Mouse (Mus musculus) E14TG2a.4 (cell line): ENCODE measurements around the gene Tanc2.

Experiments used
- H3K27me3 ChIP-seq: 2 replicates; pipeline ENCODE4 v1.6.1; 2014; ENCODE audit warnings: low read length, control low read depth; ENCODE audit not compliant: insufficient read depth
- H3K36me3 ChIP-seq: 2 replicates; pipeline ENCODE4 v1.6.1; 2014; ENCODE audit warnings: low read length, control low read depth; ENCODE audit not compliant: insufficient read depth
- H3K4me1 ChIP-seq: replicated peaks from 2 replicates; pipeline ENCODE4 v1.6.1; 2014; ENCODE audit warnings: low read depth, low read length, control low read depth
- H3K4me3 ChIP-seq: replicated peaks from 2 replicates; pipeline ENCODE4 v1.5.1; 2014; ENCODE audit warnings: mild to moderate bottlenecking, low read length
- H3K9me3 ChIP-seq: 2 replicates; pipeline ENCODE4 v1.6.1; 2014; ENCODE audit warnings: low read length, control low read depth
- CTCF ChIP-seq: conservative IDR thresholded peaks from 2 replicates; pipeline ENCODE4 v1.5.1; 2014; ENCODE audit warnings: low read length
- NANOG ChIP-seq: IDR thresholded peaks from 2 replicates; pipeline ENCODE4 v1.6.1; 2014; ENCODE audit warnings: borderline replicate concordance, low read length, mixed read lengths
- POU5F1 ChIP-seq: IDR thresholded peaks from 2 replicates; pipeline ENCODE4 v1.6.1; 2014; ENCODE audit warnings: low read length, borderline replicate concordance

Gene Tanc2

DNA sequence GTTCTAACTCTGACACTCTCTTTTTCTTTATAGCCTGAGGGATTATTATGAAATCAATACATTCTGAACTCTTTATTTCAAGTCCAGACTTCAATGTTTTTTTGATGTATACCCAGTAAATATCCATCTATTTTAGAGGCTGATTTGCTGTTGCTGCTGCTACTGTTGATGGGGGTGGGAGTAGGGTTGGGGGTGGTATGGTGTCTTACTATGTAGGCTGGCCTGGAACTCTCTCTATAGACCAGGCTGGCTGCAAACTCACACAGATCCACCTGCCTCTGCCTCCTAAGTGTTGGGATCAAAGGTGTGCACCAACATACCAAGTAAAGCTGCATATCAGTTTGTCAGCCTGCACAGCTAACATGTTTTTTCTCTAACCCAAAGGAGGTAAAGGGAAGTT is 321.4 kb downstream of the Tanc2 start:
- TF ChIP-seq CTCF: no peak
- TF ChIP-seq POU5F1: no peak
- no peak for TF ChIP-seq NANOG
- no peaks in the 10 kb centered on the region for H3K27me3 ChIP-seq
- no peak overlapping the region for H3K4me3 ChIP-seq
- no peaks in the 10 kb centered on the region for H3K36me3 ChIP-seq
- H3K4me1 ChIP-seq: peaks cover 6% of the 10 kb centered on the region
- no peaks in the 10 kb centered on the region for H3K9me3 ChIP-seq

DNA sequence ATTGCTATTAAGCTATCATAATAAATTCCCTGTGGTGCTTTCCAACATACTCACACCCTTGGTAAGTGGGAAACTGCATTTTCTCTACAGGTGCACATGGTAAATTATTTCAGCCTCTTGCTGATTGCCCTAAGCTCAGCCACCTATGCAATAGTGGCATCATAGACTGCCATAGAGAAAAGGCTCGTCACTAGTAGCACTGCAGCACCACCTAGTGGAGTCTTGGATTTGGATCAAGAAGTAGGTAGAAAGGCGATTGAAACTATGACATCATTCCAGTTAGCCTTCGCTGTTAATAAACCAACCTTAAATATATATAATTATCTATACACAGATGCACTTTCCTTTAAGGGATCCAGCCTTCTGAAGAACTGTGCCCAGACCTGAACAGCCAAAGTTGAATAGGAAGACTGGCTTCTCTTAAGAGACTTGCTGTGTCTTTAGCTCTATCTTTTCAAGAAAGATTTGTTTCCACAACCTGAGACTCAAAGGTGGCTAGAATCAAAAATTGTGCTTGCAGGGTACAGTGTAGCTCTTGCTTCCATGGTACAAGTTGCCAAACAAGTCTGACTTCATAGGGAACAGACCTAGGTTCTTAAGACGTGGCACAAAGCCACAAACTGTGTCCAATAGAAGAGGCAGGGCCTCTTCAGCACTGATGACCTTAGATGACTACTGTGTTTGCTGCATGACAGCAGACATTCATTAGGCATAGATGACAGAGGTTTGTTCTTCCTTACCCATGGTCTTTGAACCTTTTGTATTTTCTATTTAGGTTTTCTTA is 322.0 kb downstream of the Tanc2 start:
- Histone ChIP-seq H3K9me3 (no peaks in the 10 kb centered on the region), H3K4me3 (no peak overlapping the region), H3K4me1 (peaks cover 6% of the 10 kb centered on the region), H3K27me3 (no peaks in the 10 kb centered on the region), H3K36me3 (no peaks in the 10 kb centered on the region)
- no peak for TF ChIP-seq NANOG
- TF ChIP-seq CTCF: peak; percentile 44

DNA sequence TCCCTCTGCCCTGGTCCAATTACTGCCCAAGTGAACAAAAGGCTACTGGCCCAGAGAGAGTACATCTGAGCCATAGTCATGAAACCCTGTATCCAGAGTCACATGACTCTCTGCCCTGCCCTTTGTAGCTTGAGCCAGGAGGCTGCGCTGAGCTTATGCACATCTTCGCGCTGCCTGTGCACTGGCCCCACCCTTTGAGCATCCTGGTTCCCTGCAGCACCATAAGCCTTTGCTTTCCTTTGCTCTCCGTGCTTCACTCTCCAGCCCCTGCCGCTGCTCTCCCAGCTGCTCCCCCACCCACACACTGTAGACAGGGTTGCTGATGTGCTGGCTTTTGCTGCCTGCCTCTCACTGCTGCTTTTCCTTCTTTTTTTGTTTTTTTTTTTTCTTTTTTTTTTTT is 323.8 kb downstream of the Tanc2 start:
- Histone ChIP-seq H3K9me3 (no peaks in the 10 kb centered on the region), H3K4me1 (peaks cover 6% of the 10 kb centered on the region), H3K4me3 (no peak overlapping the region), H3K27me3 (no peaks in the 10 kb centered on the region), H3K36me3 (no peaks in the 10 kb centered on the region)
- TF ChIP-seq CTCF: no peak
- TF ChIP-seq NANOG: no peak
- no peak for TF ChIP-seq POU5F1

DNA sequence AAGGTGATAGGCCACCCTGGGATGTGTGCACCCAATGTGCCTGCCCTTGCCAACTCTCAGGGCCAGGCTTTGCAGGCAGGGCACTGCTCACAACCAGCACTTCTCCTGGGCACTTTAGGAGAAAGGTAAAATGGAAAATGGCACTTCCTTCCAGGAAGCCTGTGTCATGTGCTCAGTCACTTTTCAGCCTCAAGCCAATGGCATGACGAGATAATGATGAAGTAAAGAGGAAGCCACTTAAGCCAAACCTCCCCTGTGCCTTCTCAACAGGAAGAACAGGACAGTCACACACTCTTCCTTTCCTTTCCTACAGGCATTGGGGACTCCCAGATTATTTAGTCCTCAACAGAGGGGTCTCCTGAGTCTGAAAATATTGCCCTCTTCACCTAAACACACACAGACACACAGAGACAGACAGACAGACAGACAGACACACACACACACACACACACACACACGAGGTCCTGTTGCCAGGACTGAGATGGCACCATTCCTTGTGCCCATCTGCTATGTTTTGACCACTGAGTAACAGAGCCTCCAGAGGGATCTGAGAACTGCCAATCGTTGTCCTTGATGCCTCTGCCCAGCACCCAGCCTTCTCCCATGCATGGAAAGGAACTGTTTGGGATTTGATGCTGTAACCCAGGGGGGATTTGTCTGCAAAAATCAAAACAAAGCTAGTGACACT is 330.5 kb downstream of the Tanc2 start:
- Histone ChIP-seq H3K9me3 (no peaks in the 10 kb centered on the region), H3K36me3 (no peaks in the 10 kb centered on the region), H3K27me3 (0 out of 2 replicates have a peak, but pooled peaks cover 4% of the 10 kb centered on the region), H3K4me3 (no peak overlapping the region), H3K4me1 (0 out of 2 replicates have a peak, but pooled peaks cover 4% of the 10 kb centered on the region)
- TF ChIP-seq POU5F1 (no peak), NANOG (no peak)

DNA sequence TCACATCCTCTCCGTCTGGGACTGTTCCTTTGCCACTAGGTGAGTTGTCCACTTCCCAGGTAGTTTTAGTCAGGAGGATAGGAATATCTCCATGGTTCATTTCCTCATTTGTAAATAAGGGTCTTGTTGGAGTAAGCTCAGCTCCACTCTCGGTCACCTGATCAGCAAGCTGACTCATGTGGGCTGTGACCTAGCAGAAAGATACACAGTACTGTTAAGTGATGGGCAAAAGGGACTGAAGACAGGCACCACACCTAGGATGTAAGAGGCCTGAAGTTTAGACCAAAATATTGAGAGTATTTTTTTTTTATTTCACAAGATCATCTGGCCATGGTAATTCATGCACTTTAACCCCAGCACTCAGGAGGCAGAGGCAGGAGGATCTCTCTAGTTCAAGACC is 331.1 kb downstream of the Tanc2 start:
- Histone ChIP-seq H3K27me3 (0 out of 2 replicates have a peak, but pooled peaks cover 5% of the 10 kb centered on the region), H3K4me1 (0 out of 2 replicates have a peak, but pooled peaks cover 4% of the 10 kb centered on the region), H3K9me3 (no peaks in the 10 kb centered on the region), H3K4me3 (no peak overlapping the region), H3K36me3 (no peaks in the 10 kb centered on the region)
- TF ChIP-seq POU5F1: no peak
- no peak for TF ChIP-seq CTCF
- no peak for TF ChIP-seq NANOG

DNA sequence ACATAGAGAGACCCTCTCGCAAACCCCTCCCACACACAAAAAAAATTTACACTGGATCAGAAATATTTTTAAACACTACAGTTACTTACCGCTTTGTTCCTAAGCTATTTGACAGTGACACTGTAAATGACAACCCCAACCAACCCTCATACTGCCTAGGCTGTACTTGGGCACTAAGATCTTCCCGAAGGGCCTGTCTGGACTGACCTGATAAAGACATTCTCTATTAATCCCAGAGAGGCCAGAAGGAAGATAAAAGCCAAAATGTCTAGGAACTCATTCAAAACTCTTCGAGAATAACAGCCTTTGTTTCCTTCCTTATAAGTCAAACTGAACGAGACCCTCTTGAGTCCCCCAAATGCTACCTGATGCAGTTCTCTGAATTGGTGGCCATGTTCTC is 331.5 kb downstream of the Tanc2 start:
- H3K4me3 ChIP-seq: no peak overlapping the region
- H3K9me3 ChIP-seq: no peaks in the 10 kb centered on the region
- 0 out of 2 replicates have a peak, but pooled peaks cover 4% of the 10 kb centered on the region for H3K4me1 ChIP-seq
- no peak for TF ChIP-seq NANOG
- TF ChIP-seq CTCF: no peak
- no peak for TF ChIP-seq POU5F1
- H3K27me3 ChIP-seq: 0 out of 2 replicates have a peak, but pooled peaks cover 5% of the 10 kb centered on the region
- H3K36me3 ChIP-seq: no peaks in the 10 kb centered on the region

DNA sequence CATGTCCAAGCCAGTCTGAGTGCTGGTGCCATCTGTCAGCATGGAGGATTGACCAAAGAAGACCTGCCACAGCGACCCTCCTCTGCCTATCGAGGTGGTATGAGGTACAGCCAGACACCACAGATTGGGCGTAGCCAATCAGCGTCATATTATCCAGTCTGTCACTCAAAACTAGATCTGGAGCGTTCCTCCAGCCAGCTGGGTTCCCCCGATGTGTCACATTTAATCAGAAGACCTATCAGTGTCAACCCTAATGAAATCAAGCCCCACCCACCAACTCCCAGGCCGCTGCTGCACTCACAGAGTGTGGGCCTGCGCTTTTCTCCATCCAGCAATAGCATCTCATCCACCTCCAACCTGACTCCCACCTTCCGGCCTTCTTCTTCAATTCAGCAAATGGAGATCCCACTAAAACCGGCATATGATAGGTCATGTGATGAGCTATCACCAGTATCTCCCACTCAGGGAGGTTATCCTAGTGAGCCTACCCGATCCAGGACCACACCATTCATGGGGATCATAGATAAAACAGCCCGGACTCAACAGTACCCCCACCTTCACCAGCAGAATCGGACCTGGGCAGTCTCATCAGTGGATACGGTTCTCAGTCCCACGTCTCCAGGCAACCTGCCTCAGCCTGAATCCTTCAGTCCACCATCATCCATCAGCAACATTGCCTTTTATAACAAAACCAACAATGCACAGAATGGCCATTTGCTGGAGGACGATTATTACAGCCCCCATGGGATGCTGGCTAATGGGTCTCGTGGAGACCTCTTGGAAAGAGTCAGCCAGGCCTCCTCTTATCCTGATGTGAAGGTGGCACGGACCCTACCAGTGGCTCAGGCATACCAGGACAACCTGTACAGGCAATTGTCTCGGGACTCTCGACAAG is 333.2 kb downstream of the Tanc2 start:
- Histone ChIP-seq H3K4me3 (no peak overlapping the region), H3K36me3 (no peaks in the 10 kb centered on the region), H3K4me1 (peaks cover 10% of the 10 kb centered on the region; the same call in 1 of the 2 replicates), H3K27me3 (0 out of 2 replicates have a peak, but pooled peaks cover 6% of the 10 kb centered on the region), H3K9me3 (no peaks in the 10 kb centered on the region)
- no peak for TF ChIP-seq NANOG
- TF ChIP-seq CTCF: no peak
- TF ChIP-seq POU5F1: no peak

DNA sequence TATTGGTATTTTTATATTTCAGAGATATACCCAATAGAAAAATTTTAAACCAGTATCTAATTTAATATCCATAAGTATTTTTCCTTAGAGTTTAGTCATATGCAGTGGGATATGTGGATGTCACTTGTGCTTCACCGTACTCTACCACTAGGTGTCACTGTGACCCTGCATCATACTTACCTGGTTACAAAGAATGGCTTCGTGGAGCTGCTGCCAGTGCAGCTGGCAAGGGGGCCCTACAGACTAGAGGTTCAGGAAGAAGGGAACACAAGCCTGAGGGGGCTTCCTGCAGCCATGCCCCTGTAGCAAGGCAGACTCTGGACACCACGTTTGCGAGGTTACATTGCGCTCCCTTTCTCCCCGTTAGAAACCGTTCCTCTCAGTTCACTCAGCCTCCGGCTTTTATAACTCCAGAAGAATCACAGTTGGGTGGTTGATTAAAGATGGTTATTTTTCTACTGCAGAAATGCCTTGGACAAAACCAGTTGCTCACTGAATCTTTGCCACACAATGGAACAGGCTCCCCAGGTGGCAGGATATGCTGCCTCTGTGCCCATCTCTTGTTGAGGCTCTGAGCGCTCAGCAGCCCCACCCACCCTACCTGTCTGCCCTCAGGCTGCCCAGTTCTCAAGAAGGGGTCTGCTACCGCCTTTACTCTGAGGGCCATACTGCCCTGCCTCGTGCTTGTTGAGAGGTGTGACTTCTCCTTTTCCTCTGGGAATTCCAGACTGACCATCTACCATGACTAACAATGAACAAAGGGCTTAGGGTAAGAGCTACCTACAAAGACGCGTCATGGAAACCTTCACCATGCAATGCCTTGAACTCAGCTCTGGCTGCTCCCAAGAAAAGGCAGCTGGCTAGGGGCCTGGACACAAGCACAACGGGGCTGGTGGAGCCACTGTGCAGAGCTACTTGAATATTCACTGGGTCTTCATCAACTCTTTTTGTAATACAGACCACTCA is 337.6 kb downstream of the Tanc2 start:
- H3K4me1 ChIP-seq: peaks cover 7% of the 10 kb centered on the region; the same call in 1 of the 2 replicates
- H3K9me3 ChIP-seq: no peaks in the 10 kb centered on the region
- H3K36me3 ChIP-seq: no peaks in the 10 kb centered on the region
- H3K4me3 ChIP-seq: no peak overlapping the region
- no peak for TF ChIP-seq POU5F1
- TF ChIP-seq CTCF: peak; percentile 72
- no peak for TF ChIP-seq NANOG
- H3K27me3 ChIP-seq: peaks cover 12% of the 10 kb centered on the region; the same call in 1 of the 2 replicates
